Mouse (Mus musculus) kidney, adult 2 months (tissue): ENCODE measurements around the gene Arhgef15. TPM values are rescaled to one million over a fixed set of nuclear protein-coding genes. Genes with fewer than 3 reads are reported as not detected.
"Not testable (repeated sequence)": the region's sequence is repeated elsewhere in the genome, so short reads cannot be mapped to it uniquely, and the experiment has no call there.

Experiments
- DNase-seq: peaks from one replicate; pipeline ENCODE4 v3.0.0; 2021
- H3K27ac ChIP-seq: fragments of 200-500 bp; 2 replicates; pipeline ENCODE4 v1.5.1; 2012; ENCODE audit warnings: low read depth, low read length, control low read depth, inconsistent platforms; ENCODE audit not compliant: insufficient read depth
- H3K27me3 ChIP-seq: fragments of 200-500 bp; replicated peaks from 2 replicates; pipeline ENCODE4 v1.6.1; 2012; ENCODE audit warnings: mild to moderate bottlenecking, moderate library complexity, low read length, inconsistent platforms; ENCODE audit not compliant: control insufficient read depth, insufficient read depth
- H3K36me3 ChIP-seq: fragments of 200-500 bp; 2 replicates; pipeline ENCODE4 v1.6.1; 2012; ENCODE audit warnings: mild to moderate bottlenecking, moderate library complexity, low read length, inconsistent platforms; ENCODE audit not compliant: control insufficient read depth, insufficient read depth
- H3K4me1 ChIP-seq: fragments of 200-500 bp; 2 replicates; pipeline ENCODE4 v1.6.1; 2011; ENCODE audit warnings: low read length; ENCODE audit not compliant: control insufficient read depth, insufficient read depth
- H3K4me3 ChIP-seq: fragments of 200-500 bp; 2 replicates; pipeline ENCODE4 v1.5.1; 2011; ENCODE audit warnings: mild to moderate bottlenecking, low read depth, low read length, control low read depth; ENCODE audit not compliant: insufficient read depth
- CTCF ChIP-seq: fragments of 200-500 bp; conservative IDR thresholded peaks from 2 replicates; pipeline ENCODE4 v1.5.1; 2011; ENCODE audit warnings: low read depth, mild to moderate bottlenecking, control low read depth, low read length, moderate library complexity, mixed read lengths; ENCODE audit not compliant: insufficient read depth, insufficient read length
- POLR2A ChIP-seq: fragments of 200-500 bp; IDR thresholded peaks from one replicate; pipeline ENCODE4 v1.6.1; 2011; ENCODE audit warnings: low read depth, low read length, control low read depth
- WGBS: fragments of 180-500 bp; shearing (Covaris S2); methylation state at CpG from one replicate; pipeline ENCODE4 v1.1.7; 2018; 5-methylcytosine and 5-hydroxymethylcytosine counted together
- polyA plus RNA-seq: library from polyadenylated mRNA; depleted of rRNA; stranded (reverse); fragments of >200 nt; gene quantifications from 2 replicates; pipeline ENCODE4 v1.2.3, GENCODE M21; 2012

The Arhgef15 gene
- polyA plus RNA-seq, 1 experiment: 38.2 TPM

- no peak for DNase-seq
- H3K36me3 ChIP-seq: no peaks in the 10 kb centered on the region
- H3K27me3 ChIP-seq: no peaks in the 10 kb centered on the region
- no peak overlapping the region; the same call in 1 of the 2 replicates for H3K27ac ChIP-seq
- 32% methylated on average over 6 of the region's 6 CpGs for whole genome bisulfite sequencing
- TF ChIP-seq POLR2A (no peak), CTCF (no peak)
- H3K4me1 ChIP-seq: peaks cover 5% of the 10 kb centered on the region
- H3K4me3 ChIP-seq: peak overlapping the region; percentile 50
Measured at GRCm38 (mm10) chr11:68974059-68974450, 16.8 kb upstream of the Arhgef15 start.

GRCm38 (mm10) chr11:68973250-68974058 is 16.2 kb upstream of the Arhgef15 start:
- H3K27ac ChIP-seq: peak overlapping the region; percentile 14; the same call in 1 of the 2 replicates
- WGBS: 2% methylated on average over 38 of the region's 38 CpGs
- H3K27me3 ChIP-seq: not testable (repeated sequence)

GRCm38 (mm10) chr11:68970232-68970631 is 13.0 kb upstream of the Arhgef15 start:
- Histone ChIP-seq H3K27me3 (no peaks in the 10 kb centered on the region), H3K4me1 (peaks cover 11% of the 10 kb centered on the region), H3K36me3 (no peaks in the 10 kb centered on the region), H3K4me3 (peak overlapping the region; percentile 11; the same call in 1 of the 2 replicates), H3K27ac (no peak overlapping the region)
- TF ChIP-seq POLR2A (no peak), CTCF (no peak)
- 57% methylated on average over 4 of the region's 4 CpGs for WGBS
- peak; percentile 82 for DNase-seq

More at GRCm38 (mm10) chr11:68973250-68974058, 16.2 kb upstream of the Arhgef15 start:
- not testable (repeated sequence) for H3K4me1 ChIP-seq, H3K36me3 ChIP-seq
- H3K4me3 ChIP-seq: peak overlapping the region; percentile 50
- peak; percentile 94 for DNase-seq

GRCm38 (mm10) chr11:68968752-68969151 is 11.5 kb upstream of the Arhgef15 start:
- TF ChIP-seq POLR2A (no peak), CTCF (no peak)
- Histone ChIP-seq H3K36me3 (no peaks in the 10 kb centered on the region), H3K4me3 (peak overlapping the region; percentile 53), H3K27me3 (no peaks in the 10 kb centered on the region), H3K4me1 (peaks cover 11% of the 10 kb centered on the region), H3K27ac (peak overlapping the region; percentile 54; the same call in 1 of the 2 replicates)
- 79% methylated on average over 11 of the region's 11 CpGs for WGBS
- no peak for DNase-seq

GRCm38 (mm10) chr11:68967337-68968282 is 10.3 kb upstream of the Arhgef15 start, which contains the start of gene Slc25a35:
Gene Slc25a35, plus strand, starts transcription at chr11:68968131.
- no peaks in the 10 kb centered on the region for H3K27me3 ChIP-seq
- no peaks in the 10 kb centered on the region for H3K36me3 ChIP-seq
- H3K27ac ChIP-seq: peak within 1 kb of the TSS; percentile 81
- peak; percentile 97 for DNase-seq
- peak within 1 kb of the TSS; percentile 76 for H3K4me3 ChIP-seq
- TF ChIP-seq CTCF (0 out of 2 replicates have a peak, but pooled peaks have one; percentile 10), POLR2A (peak; percentile 9)
- under 1% methylated on average over 50 of the region's 50 CpGs for WGBS
- H3K4me1 ChIP-seq: peaks cover 11% of the 10 kb centered on the region

- TF ChIP-seq POLR2A: no peak
- no peak for TF ChIP-seq CTCF
- Histone ChIP-seq H3K27me3 (no peaks in the 10 kb centered on the region), H3K4me1 (peaks cover 14% of the 10 kb centered on the region), H3K4me3 (no peak overlapping the region), H3K27ac (no peak overlapping the region), H3K36me3 (no peaks in the 10 kb centered on the region)
- 44% methylated on average over 1 of the region's 1 CpGs for WGBS
- no peak for DNase-seq
Measured at GRCm38 (mm10) chr11:68966554-68966953, 9.3 kb upstream of the Arhgef15 start.
